Mouse (Mus musculus) liver (tissue): ENCODE data around the gene Tex36.

ENCODE experiments used
- DNase-seq: peaks from one replicate; pipeline ENCODE4 v3.0.0-alpha.2; 2020; ENCODE audit warnings: mixed read lengths

The Tex36 gene

GRCm38 (mm10) chr7:133583216-133583615 is 18.7 kb downstream of the Tex36 start:
- no peak for DNase-seq

- DNase-seq = no peak
These were observed 21.7 kb downstream of the Tex36 start for GRCm38 (mm10) chr7:133580296-133580640.

- DNase-seq = no peak
These were observed 22.3 kb downstream of the Tex36 start for GRCm38 (mm10) chr7:133579491-133580295.

GRCm38 (mm10) chr7:133576825-133577224 is 25.1 kb downstream of the Tex36 start:
- DNase-seq = no peak

GRCm38 (mm10) chr7:133576281-133576680 is 25.7 kb downstream of the Tex36 start:
- no peak for DNase-seq

- DNase-seq = no peak
These were observed 30.0 kb downstream of the Tex36 start for GRCm38 (mm10) chr7:133571927-133572326.

- no peak for DNase-seq
These were observed 32.6 kb downstream of the Tex36 start for GRCm38 (mm10) chr7:133569194-133569880.

GRCm38 (mm10) chr7:133564600-133564999 is 37.4 kb downstream of the Tex36 start:
- DNase-seq = peak; percentile 45

GRCm38 (mm10) chr7:133563175-133563824 is 38.7 kb downstream of the Tex36 start:
- peak; percentile 46 for DNase-seq

GRCm38 (mm10) chr7:133555786-133556492 is 46.0 kb downstream of the Tex36 start:
- no peak for DNase-seq

- no peak for DNase-seq
These were observed 49.5 kb downstream of the Tex36 start for GRCm38 (mm10) chr7:133552306-133552991.

GRCm38 (mm10) chr7:133551000-133551399 is 51.0 kb downstream of the Tex36 start:
- DNase-seq = peak; percentile 61

GRCm38 (mm10) chr7:133548434-133548833 is 53.5 kb downstream of the Tex36 start:
- DNase-seq = no peak

- DNase-seq = no peak
These were observed 56.3 kb downstream of the Tex36 start for GRCm38 (mm10) chr7:133545631-133546030.

GRCm38 (mm10) chr7:133544966-133545365 is 57.0 kb downstream of the Tex36 start:
- no peak for DNase-seq

GRCm38 (mm10) chr7:133543131-133543530 is 58.8 kb downstream of the Tex36 start:
- DNase-seq = no peak

GRCm38 (mm10) chr7:133537366-133537765 is 64.6 kb downstream of the Tex36 start:
- no peak for DNase-seq
